26 mouse cellular contexts compared by ENCODE assay signal in the genomic region with DNA sequence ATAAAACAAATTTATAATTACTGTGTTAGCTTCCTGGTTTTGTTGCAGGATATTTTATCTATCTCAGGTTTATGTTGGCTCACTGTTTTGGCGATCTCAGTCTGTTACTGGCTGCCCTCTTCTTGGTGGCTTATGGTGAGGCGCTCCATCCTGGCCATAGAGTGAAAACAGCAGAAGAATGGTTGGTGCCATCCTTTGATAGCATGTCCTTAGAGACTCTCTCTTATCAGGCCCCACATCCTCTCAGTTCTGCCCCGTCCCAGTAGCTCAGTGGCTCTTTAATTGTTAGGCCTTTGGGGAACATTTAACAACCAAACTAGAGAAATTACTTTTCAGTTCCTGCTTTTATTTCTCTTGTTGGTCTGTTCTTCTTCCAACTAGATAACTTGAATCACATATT. TPM values are rescaled to one million over a fixed set of nuclear protein-coding genes. Genes with fewer than 3 reads are reported as not detected.
A peak's percentile ranks its signal among the peaks of the same experiment; 100 is the strongest.
DNase-seq lines count a peak whose midpoint lies in the region; ATAC-seq lines count a peak whose summit lies in the region.
"Had no signal": no experiment of that assay in that cellular context is flagged by ENCODE, and none has a peak within 500 bp of the region (broad histone marks: within the 10 kb centered on the region; RNA-seq: fewer than 3 reads in every experiment).

No protein-coding gene starts in this region.

- no peak overlapping the region for H3K4me2 ChIP-seq in liver, embryonic 13.5 days
- no peak overlapping the region for H3K4me2 ChIP-seq in liver, embryonic 16.5 days (ENCODE audit: low read depth, low read length)
- H3K4me2 ChIP-seq: embryonic facial prominence, embryonic 12.5 days; embryonic facial prominence, embryonic 15.5 days; forebrain, embryonic 12.5 days; forebrain, embryonic 15.5 days; heart, embryonic 11.5 days; hindbrain, embryonic 13.5 days had no signal

- intact Hi-C loops in heart, postnatal 25 days (cut with DNase I): no loop called here
- intact Hi-C loops in gastrocnemius, postnatal 36 days (cut with DNase I): no loop called here

- WGBS in liver, embryonic 13.5 days (ENCODE audit: insufficient replicate concordance): 43% methylated on average over 3 of the region's 3 CpGs
- 52% methylated on average over 3 of the region's 3 CpGs for WGBS in liver, embryonic 16.5 days (ENCODE audit: insufficient replicate concordance)

- H3K9me3 ChIP-seq in liver, embryonic 13.5 days (replicated peaks): no peaks in the 10 kb centered on the region
- no peaks in the 10 kb centered on the region for H3K9me3 ChIP-seq in liver, embryonic 16.5 days (replicated peaks; ENCODE audit: control insufficient read depth, low read length)
- H3K9me3 ChIP-seq: embryonic facial prominence, embryonic 12.5 days; embryonic facial prominence, embryonic 15.5 days; forebrain, embryonic 12.5 days; forebrain, embryonic 15.5 days; G1E; hindbrain, embryonic 10.5 days; hindbrain, embryonic 13.5 days had no signal

- no peak overlapping the region for H3K9ac ChIP-seq in liver, embryonic 13.5 days
- H3K9ac ChIP-seq in liver, embryonic 16.5 days (ENCODE audit: low read depth, low read length): no peak overlapping the region
- H3K9ac ChIP-seq: embryonic facial prominence, embryonic 12.5 days; embryonic facial prominence, embryonic 15.5 days; forebrain, embryonic 12.5 days; forebrain, embryonic 15.5 days; hindbrain, embryonic 13.5 days had no signal

- H3K27ac ChIP-seq in liver, embryonic 13.5 days: no peak overlapping the region
- no peak overlapping the region for H3K27ac ChIP-seq in liver, embryonic 16.5 days (ENCODE audit: low read length)
- H3K27ac ChIP-seq: embryonic facial prominence, embryonic 12.5 days; embryonic facial prominence, embryonic 15.5 days; forebrain, embryonic 12.5 days; forebrain, embryonic 15.5 days; hindbrain, embryonic 10.5 days; hindbrain, embryonic 13.5 days had no signal

- peak; percentile 45 for DNase-seq in heart, adult 11 months
- DNase-seq in heart, postnatal 25 days (ENCODE audit: low spot score): no peak
- no peak for DNase-seq in liver, embryonic 13.5 days
- no peak for DNase-seq in layer of hippocampus, postnatal 36 days
- no peak for DNase-seq in Muller cell, postnatal 12 days (ENCODE audit: inconsistent ontology term)
- no peak for DNase-seq in gastrocnemius, postnatal 36 days
- DNase-seq: adrenal gland, adult 2 months; adrenal gland, postnatal 14 days; B cell, adult 2 months; cerebellum, adult 11 months; cerebellum, adult 2 months; cerebellum, postnatal 10 days; gastrocnemius, postnatal 25 days; heart, postnatal 36 days had no signal

- no peaks in the 10 kb centered on the region for H3K27me3 ChIP-seq in liver, embryonic 13.5 days
- no peaks in the 10 kb centered on the region for H3K27me3 ChIP-seq in liver, embryonic 16.5 days (ENCODE audit: control insufficient read depth, insufficient read depth, low read depth, low read length)
- H3K27me3 ChIP-seq: CH12.LX; embryonic facial prominence, embryonic 12.5 days; embryonic facial prominence, embryonic 15.5 days; forebrain, embryonic 12.5 days; forebrain, embryonic 15.5 days; hindbrain, embryonic 13.5 days had no signal

- H3K36me3 ChIP-seq in liver, embryonic 13.5 days: peaks cover 18% of the 10 kb centered on the region
- H3K36me3 ChIP-seq in liver, embryonic 16.5 days (ENCODE audit: control insufficient read depth, insufficient read depth): no peaks in the 10 kb centered on the region; the same call in 1 of the 2 replicates
- H3K36me3 ChIP-seq: embryonic facial prominence, embryonic 15.5 days had no signal

- 0 out of 2 replicates have a peak, but pooled peaks have one; percentile 17 for ATAC-seq in common myeloid progenitor, adult 5-6 weeks (replicated peaks; ENCODE audit: low read depth, poor library complexity, severe bottlenecking)
- peak; percentile 74 for ATAC-seq in liver, embryonic 13.5 days (ENCODE audit: low read depth)
- peak; percentile 63; the same call in 1 of the 2 replicates for ATAC-seq in liver, embryonic 16.5 days (ENCODE audit: low read depth)
- ATAC-seq: forebrain, embryonic 15.5 days; hindbrain, embryonic 16.5 days had no signal

- no peak overlapping the region for H3K4me3 ChIP-seq in liver, embryonic 13.5 days (replicated peaks)
- H3K4me3 ChIP-seq in liver, embryonic 16.5 days (ENCODE audit: low read depth, low read length): no peak overlapping the region
- H3K4me3 ChIP-seq: embryonic facial prominence, embryonic 12.5 days; embryonic facial prominence, embryonic 15.5 days; forebrain, embryonic 12.5 days; forebrain, embryonic 15.5 days; hindbrain, embryonic 10.5 days; hindbrain, embryonic 13.5 days had no signal

- peaks cover 45% of the 10 kb centered on the region for H3K4me1 ChIP-seq in liver, embryonic 13.5 days (replicated peaks)
- peaks cover 18% of the 10 kb centered on the region for H3K4me1 ChIP-seq in liver, embryonic 16.5 days (ENCODE audit: control insufficient read depth, low read depth, low read length)

RNA-seq across cellular contexts. Expression of a gene that starts 38.3 kb away (rescaled TPM):
- total RNA-seq in heart, postnatal 25 days (2021): 10 to 100 TPM; 16.2 to 19.7 TPM
- 69.2 and 87.6 TPM in 2 replicates for total RNA-seq in common myeloid progenitor, adult 5-6 weeks (2017)
- polyA plus RNA-seq in liver, embryonic 13.5 days (2015; fragmentation: Nextera tagmentation; extraction: Ambion mirVana): 10.1 and 12.0 TPM in 2 replicates
- 8.3 and 8.7 TPM in 2 replicates for polyA plus RNA-seq in liver, embryonic 16.5 days (2015; fragmentation: Nextera tagmentation; extraction: Ambion mirVana)
- total RNA-seq in layer of hippocampus, postnatal 36 days (2021): 100 to 1,000 TPM; 193 to 200 TPM
- 1 to 10 TPM; 4.5 to 7.0 TPM for total RNA-seq in gastrocnemius, postnatal 36 days (2021)

Comparison
In these comparisons a context has a peak if more than half of its experiments do, and no peak if none do; other contexts are left out.
1. ATAC-seq: peak in every context shown above with its lines; median percentile 74 in liver, embryonic 13.5 days; 63 in liver, embryonic 16.5 days; 17 in common myeloid progenitor, adult 5-6 weeks.